Mouse (Mus musculus) testis, adult 2 months (tissue): ENCODE results near the gene Nudc.

ENCODE experiments used
- CTCF ChIP-seq: fragments of 200-500 bp; IDR thresholded peaks from 2 replicates; pipeline ENCODE4 v1.5.1; 2012; ENCODE audit warnings: low read depth, mild to moderate bottlenecking, inconsistent platforms, low read length, moderate library complexity; ENCODE audit not compliant: control insufficient read depth, insufficient read depth, insufficient replicate concordance
- POLR2A ChIP-seq: fragments of 200-500 bp; IDR thresholded peaks from 2 replicates; pipeline ENCODE4 v1.6.1; 2012; ENCODE audit warnings: low read depth, mild to moderate bottlenecking, inconsistent platforms, low read length, moderate library complexity; ENCODE audit not compliant: control insufficient read depth

GRCm38 (mm10) chr4:133569291-133570065 is 23.7 kb upstream of the Nudc start:
- TF ChIP-seq POLR2A = no peak
- no peak for TF ChIP-seq CTCF
